Mouse (Mus musculus): ENCODE data around the gene Fgb.

DNA sequence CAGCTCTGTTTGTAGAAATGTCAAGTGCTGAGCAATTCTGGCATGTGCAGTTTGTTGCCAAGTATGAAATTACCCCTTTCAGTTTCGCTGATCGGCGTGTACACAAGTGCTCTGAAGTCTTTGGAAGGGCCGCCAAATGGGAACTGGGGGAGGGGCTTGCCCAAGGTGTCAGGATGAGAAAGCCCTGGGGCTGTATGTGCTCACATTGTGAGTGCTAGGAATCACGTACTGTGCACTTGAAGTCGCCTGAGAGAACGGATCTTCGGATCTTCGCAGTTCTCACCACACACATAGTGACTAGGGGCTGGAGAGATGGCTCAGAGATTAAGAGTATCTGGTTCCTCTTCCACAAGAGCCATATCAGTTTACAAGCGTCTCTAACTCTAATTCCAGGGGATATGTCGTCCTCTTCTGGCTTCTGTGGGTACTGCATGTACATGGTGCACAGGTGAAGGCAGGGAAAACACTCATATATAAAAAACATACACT lies 30.9 kb upstream of the Fgb start:
- TF ChIP-seq CTCF (IDR thresholded peaks at IDR 0.05; ENCODE audit: extremely low read depth, insufficient read depth, insufficient read length, insufficient replicate concordance) (peak; percentile 23; the same call in 1 of the 2 replicates), POLR2A (IDR thresholded peaks at IDR 0.05; ENCODE audit: low read depth, low read length) (no peak)

Data from spleen, adult 2 months (tissue).